Mouse (Mus musculus) liver, embryonic 12.5 days (tissue): Measurements from ENCODE around the gene Olfr133. TPM values are rescaled to one million over a fixed set of nuclear protein-coding genes. Genes with fewer than 3 reads are reported as not detected.
"Not testable (repeated sequence)": the region's sequence is repeated elsewhere in the genome, so short reads cannot be mapped to it uniquely, and the experiment has no call there.

Experiments used
- ATAC-seq: fragments of 200-750 bp; cut with Nextera tagmentation; 2 replicates; pipeline ENCODE4 v1.8.0; 2017; ENCODE audit warnings: moderate number of reproducible peaks, mild to moderate bottlenecking, moderate library complexity
- H3K27ac ChIP-seq: fragments of 300-500 bp; sonication (generic); 2 replicates; pipeline ENCODE4 v1.5.1; 2016; ENCODE audit warnings: mild to moderate bottlenecking
- H3K27me3 ChIP-seq: fragments of 300-500 bp; sonication (generic); replicated peaks from 2 replicates; pipeline ENCODE4 v1.6.1; 2016; ENCODE audit warnings: mild to moderate bottlenecking, moderate library complexity
- H3K36me3 ChIP-seq: fragments of 300-500 bp; sonication (generic); 2 replicates; pipeline ENCODE4 v1.6.1; 2016; ENCODE audit warnings: mild to moderate bottlenecking, moderate library complexity
- H3K4me1 ChIP-seq: fragments of 300-500 bp; sonication (generic); 2 replicates; pipeline ENCODE4 v1.6.1; 2016
- H3K4me2 ChIP-seq: fragments of 300-500 bp; sonication (generic); 2 replicates; pipeline ENCODE4 v1.6.1; 2016; ENCODE audit warnings: mild to moderate bottlenecking, moderate library complexity
- H3K4me3 ChIP-seq: fragments of 300-500 bp; sonication (generic); 2 replicates; pipeline ENCODE4 v1.5.1; 2016; ENCODE audit warnings: mild to moderate bottlenecking, moderate library complexity
- H3K9ac ChIP-seq: fragments of 300-500 bp; sonication (generic); 2 replicates; pipeline ENCODE4 v1.6.1; 2016; ENCODE audit warnings: mild to moderate bottlenecking, moderate library complexity
- H3K9me3 ChIP-seq: fragments of 300-500 bp; sonication (generic); replicated peaks from 2 replicates; pipeline ENCODE4 v1.6.1; 2016; ENCODE audit warnings: mild to moderate bottlenecking, moderate library complexity
- WGBS: fragments of 180-500 bp; shearing (Covaris S2); methylation state at CpG from one replicate; pipeline ENCODE4 v1.1.7; 2016; ENCODE audit not compliant: insufficient replicate concordance; 5-methylcytosine and 5-hydroxymethylcytosine counted together
- polyA plus RNA-seq: library from polyadenylated mRNA; unstranded; fragments of >200 nt; fragmentation: Nextera tagmentation; extraction: Ambion mirVana; gene quantifications from 2 replicates; pipeline ENCODE4 v1.2.1, GENCODE M21; 2016

Olfr133 gene
- not detected in 2 replicates for polyA plus RNA-seq

GRCm38 (mm10) chr17:38144981-38145380 is at the start of gene Olfr133:
Olfr133 (plus strand) TSS chr17:38145281.
- Histone ChIP-seq H3K36me3 (no peaks in the 10 kb centered on the region), H3K4me2 (no peak within 1 kb of the TSS), H3K4me1 (no peaks in the 10 kb centered on the region), H3K9me3 (no peaks in the 10 kb centered on the region), H3K27me3 (no peaks in the 10 kb centered on the region), H3K4me3 (no peak within 1 kb of the TSS), H3K9ac (no peak within 1 kb of the TSS), H3K27ac (no peak within 1 kb of the TSS)
- 55% methylated on average over 2 of the region's 2 CpGs for WGBS
- ATAC-seq: no peak

- ATAC-seq, H3K4me3 ChIP-seq, H3K9me3 ChIP-seq, H3K27me3 ChIP-seq, H3K36me3 ChIP-seq, H3K4me1 ChIP-seq, H3K9ac ChIP-seq, H3K27ac ChIP-seq, H3K4me2 ChIP-seq: not testable (repeated sequence)
- 52% methylated on average over 1 of the region's 1 CpGs for WGBS
These were observed 20.9 kb upstream of the Olfr133 start for GRCm38 (mm10) chr17:38124199-38124598.

GRCm38 (mm10) chr17:38125371-38125770 is 19.7 kb upstream of the Olfr133 start:
- not testable (repeated sequence) for H3K27ac ChIP-seq, H3K9ac ChIP-seq, H3K36me3 ChIP-seq, H3K4me1 ChIP-seq, H3K4me2 ChIP-seq, H3K27me3 ChIP-seq, ATAC-seq, H3K4me3 ChIP-seq, H3K9me3 ChIP-seq
- 56% methylated on average over 3 of the region's 3 CpGs for WGBS

GRCm38 (mm10) chr17:38134426-38134825 is 10.7 kb upstream of the Olfr133 start, which contains the start of gene Olfr132:
Olfr132 (minus strand) TSS chr17:38134526.
- ATAC-seq: no peak
- Histone ChIP-seq H3K27ac (no peak within 1 kb of the TSS), H3K4me3 (no peak within 1 kb of the TSS), H3K4me2 (no peak within 1 kb of the TSS), H3K4me1 (no peaks in the 10 kb centered on the region), H3K36me3 (no peaks in the 10 kb centered on the region), H3K9me3 (0 out of 2 replicates have a peak, but pooled peaks cover 5% of the 10 kb centered on the region), H3K9ac (no peak within 1 kb of the TSS), H3K27me3 (no peaks in the 10 kb centered on the region)
- WGBS: 32% methylated on average over 1 of the region's 1 CpGs

GRCm38 (mm10) chr17:38171088-38171487 is 26.0 kb downstream of the Olfr133 start, which contains the start of gene Olfr134:
Olfr134 (plus strand) TSS chr17:38171388.
- no peak for ATAC-seq
- Histone ChIP-seq H3K9ac (no peak within 1 kb of the TSS), H3K4me2 (no peak within 1 kb of the TSS), H3K36me3 (no peaks in the 10 kb centered on the region), H3K27me3 (no peaks in the 10 kb centered on the region), H3K9me3 (no peaks in the 10 kb centered on the region), H3K4me1 (no peaks in the 10 kb centered on the region), H3K4me3 (no peak within 1 kb of the TSS), H3K27ac (no peak within 1 kb of the TSS)
- 47% methylated on average over 3 of the region's 3 CpGs for WGBS

Other genes starting within 250 kb of the Olfr133 start
- gene Olfr127, start 244.8 kb upstream of the Olfr133 start, polyA plus RNA-seq: not detected in 2 replicates
- gene Olfr128, start 224.7 kb upstream of the Olfr133 start, polyA plus RNA-seq: not detected in 2 replicates
- gene Olfr761, start 192.2 kb upstream of the Olfr133 start, polyA plus RNA-seq: not detected in 2 replicates
- not detected in 2 replicates for gene Olfr129, start 85.2 kb upstream of the Olfr133 start, polyA plus RNA-seq
- gene Olfr130, start 81.4 kb upstream of the Olfr133 start, polyA plus RNA-seq: not detected in 2 replicates
- gene Olfr131, start 56.6 kb upstream of the Olfr133 start, polyA plus RNA-seq: not detected in 2 replicates
- gene Olfr132, start 10.8 kb upstream of the Olfr133 start, polyA plus RNA-seq: not detected in 2 replicates
- not detected in 2 replicates for gene Olfr134, start 26.1 kb downstream of the Olfr133 start, polyA plus RNA-seq
- not detected in 2 replicates for gene Olfr135, start 59.1 kb downstream of the Olfr133 start, polyA plus RNA-seq
- not detected in 2 replicates for gene Olfr138, start 115.8 kb downstream of the Olfr133 start, polyA plus RNA-seq
- not detected in 2 replicates for gene Olfr137, start 162.3 kb downstream of the Olfr133 start, polyA plus RNA-seq
- gene Olfr136, start 184.6 kb downstream of the Olfr133 start, polyA plus RNA-seq: not detected in 2 replicates